Mouse (Mus musculus) neutrophil, adult 65 days (primary cell): ENCODE measurements around the gene Vdr. TPM values are rescaled to one million over a fixed set of nuclear protein-coding genes. Genes with fewer than 3 reads are reported as not detected.

ENCODE experiments used
- total RNA-seq: library from RNA; stranded (reverse); gene quantifications from 2 replicates; pipeline ENCODE4 v1.2.4, GENCODE M21; 2023

The Vdr gene
- 1.2 and 1.3 TPM in 2 replicates for total RNA-seq

GRCm38 (mm10) chr15:97910530-97910929 lies at the start of gene Vdr:
TSS of gene Vdr (minus strand) at chr15:97910630.

GRCm38 (mm10) chr15:97844037-97845034 lies 66.1 kb downstream of the Vdr start, which contains the start of gene Hdac7:
TSS of gene Hdac7 (minus strand) at chr15:97844502.

Other genes starting within 250 kb of the Vdr start
- 3.7 and 3.9 TPM in 2 replicates for gene Rpap3, start 204.8 kb downstream of the Vdr start, total RNA-seq
- gene Endou, start 179.3 kb downstream of the Vdr start, total RNA-seq: 0.23 TPM in 1 of 2 replicates, not detected in the other
- gene Rapgef3, start 142.7 kb downstream of the Vdr start, total RNA-seq: 5.3 and 6.1 TPM in 2 replicates
- 32.9 and 37.8 TPM in 2 replicates for gene Slc48a1, start 132.1 kb downstream of the Vdr start, total RNA-seq
- 13.6 and 19.0 TPM in 2 replicates for gene Hdac7, start 66.1 kb downstream of the Vdr start, total RNA-seq
- 7.5 and 12.2 TPM in 2 replicates for gene Tmem106c, start 53.6 kb upstream of the Vdr start, total RNA-seq
- 1.7 and 1.8 TPM in 2 replicates for gene Col2a1, start 94.1 kb upstream of the Vdr start, total RNA-seq
- 3.9 and 7.1 TPM in 2 replicates for gene Pfkm, start 182.0 kb upstream of the Vdr start, total RNA-seq
- gene Senp1, start 183.1 kb upstream of the Vdr start, total RNA-seq: 30.1 and 38.9 TPM in 2 replicates